Mouse (Mus musculus): ENCODE measurements around the gene Myt1. TPM values are rescaled to one million over a fixed set of nuclear protein-coding genes. Genes with fewer than 3 reads are reported as not detected.
A peak's percentile ranks its signal among the peaks of the same experiment; 100 is the strongest.

Gene Myt1
- polyA plus RNA-seq, 1 experiment from 2014 or later, result 0.77 TPM

- DNase-seq (ENCODE audit: low spot score) (no peak), ATAC-seq (ENCODE audit: low read depth) (no peak)
- H3K27ac ChIP-seq (replicated peaks; ENCODE audit: low read depth, low read length), result no peak overlapping the region
- H3K9me3 ChIP-seq (ENCODE audit: control insufficient read depth, low read length), result no peaks in the 10 kb centered on the region
- no peak overlapping the region for H3K4me3 ChIP-seq (ENCODE audit: low read depth, low read length)
- H3K27me3 ChIP-seq (replicated peaks; ENCODE audit: control insufficient read depth, insufficient read depth, low read length), result no peaks in the 10 kb centered on the region
- H3K9ac ChIP-seq (ENCODE audit: low read depth, low read length), result no peak overlapping the region
- WGBS, result 52% methylated on average over 9 of the region's 9 CpGs
- no peaks in the 10 kb centered on the region for H3K36me3 ChIP-seq (ENCODE audit: control insufficient read depth, insufficient read depth, low read length)
- no peak overlapping the region for H3K4me2 ChIP-seq (ENCODE audit: low read depth, low read length)
- H3K4me1 ChIP-seq (ENCODE audit: control insufficient read depth, insufficient read depth, low read length), result no peaks in the 10 kb centered on the region
Observed at GRCm38 (mm10) chr2:181727659-181728262, 35.4 kb upstream of the Myt1 start.

GRCm38 (mm10) chr2:181730051-181730450, 33.1 kb upstream of the Myt1 start:
- Histone ChIP-seq H3K27ac (replicated peaks; ENCODE audit: low read depth, low read length) (no peak overlapping the region), H3K9ac (ENCODE audit: low read depth, low read length) (no peak overlapping the region), H3K27me3 (replicated peaks; ENCODE audit: control insufficient read depth, insufficient read depth, low read length) (no peaks in the 10 kb centered on the region), H3K9me3 (ENCODE audit: control insufficient read depth, low read length) (no peaks in the 10 kb centered on the region), H3K36me3 (ENCODE audit: control insufficient read depth, insufficient read depth, low read length) (no peaks in the 10 kb centered on the region), H3K4me3 (ENCODE audit: low read depth, low read length) (no peak overlapping the region), H3K4me1 (ENCODE audit: control insufficient read depth, insufficient read depth, low read length) (no peaks in the 10 kb centered on the region), H3K4me2 (ENCODE audit: low read depth, low read length) (no peak overlapping the region)
- DNase-seq (ENCODE audit: low spot score), result no peak
- WGBS, result 35% methylated on average over 3 of the region's 3 CpGs
- no peak for ATAC-seq (ENCODE audit: low read depth)

DNA sequence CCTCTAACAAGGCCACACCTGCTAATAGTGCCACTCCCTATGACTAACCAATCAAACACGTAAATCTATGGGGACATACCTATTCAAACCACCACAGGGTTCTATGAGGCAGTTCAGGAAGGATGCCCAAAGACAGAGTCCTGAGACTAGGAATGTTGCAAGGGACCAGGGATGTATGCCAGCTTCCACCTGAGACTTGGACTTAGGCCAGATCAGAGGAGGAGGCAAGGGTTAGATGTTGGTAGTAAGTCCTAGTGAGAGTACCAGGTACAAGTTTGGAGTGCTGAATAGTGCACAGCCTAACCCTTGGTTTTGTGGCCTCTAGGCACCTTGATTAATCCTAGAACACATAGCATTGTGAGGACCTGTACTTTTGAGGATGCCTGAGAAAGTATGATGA, 10.5 kb upstream of the Myt1 start:
- Histone ChIP-seq H3K4me1 (ENCODE audit: control insufficient read depth, insufficient read depth, low read length) (no peaks in the 10 kb centered on the region), H3K27ac (replicated peaks; ENCODE audit: low read depth, low read length) (no peak overlapping the region), H3K9ac (ENCODE audit: low read depth, low read length) (no peak overlapping the region), H3K4me3 (ENCODE audit: low read depth, low read length) (no peak overlapping the region), H3K9me3 (ENCODE audit: control insufficient read depth, low read length) (no peaks in the 10 kb centered on the region), H3K4me2 (ENCODE audit: low read depth, low read length) (no peak overlapping the region), H3K27me3 (replicated peaks; ENCODE audit: control insufficient read depth, insufficient read depth, low read length) (no peaks in the 10 kb centered on the region), H3K36me3 (ENCODE audit: control insufficient read depth, insufficient read depth, low read length) (no peaks in the 10 kb centered on the region)
- 72% methylated on average over 1 of the region's 1 CpGs for WGBS
- no peak for DNase-seq (ENCODE audit: low spot score)
- no peak for ATAC-seq (ENCODE audit: low read depth)

DNA sequence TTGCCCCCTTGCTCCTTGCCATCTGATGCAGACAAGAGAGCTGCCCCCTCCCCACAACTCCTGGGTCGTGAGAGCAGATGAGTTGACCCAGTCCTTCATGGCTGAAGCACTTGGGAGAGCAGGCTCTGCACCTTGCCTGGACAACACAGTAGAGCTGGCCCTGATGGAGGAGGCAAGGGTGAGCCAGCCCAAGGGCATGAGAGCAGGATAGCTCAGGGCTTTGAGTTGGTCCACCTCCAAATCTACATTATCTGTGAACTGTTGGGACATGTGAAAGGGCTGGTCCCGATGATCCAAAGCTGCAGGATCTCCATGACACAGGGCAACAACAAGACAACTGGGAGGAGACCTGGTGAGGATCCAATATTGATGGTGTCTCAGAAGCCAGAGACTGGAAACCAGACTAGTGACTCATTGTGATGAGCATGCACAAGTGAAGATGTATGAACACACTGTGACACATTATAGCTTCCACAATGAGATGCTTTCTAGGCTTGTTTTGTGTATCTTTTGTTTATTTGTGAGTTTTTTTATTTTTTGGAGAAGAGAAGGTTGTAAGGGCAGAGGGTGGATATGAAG, 4.9 kb upstream of the Myt1 start:
- Histone ChIP-seq H3K9me3 (ENCODE audit: control insufficient read depth, low read length) (no peaks in the 10 kb centered on the region), H3K27me3 (replicated peaks; ENCODE audit: control insufficient read depth, insufficient read depth, low read length) (no peaks in the 10 kb centered on the region), H3K27ac (replicated peaks; ENCODE audit: low read depth, low read length) (no peak overlapping the region), H3K4me2 (ENCODE audit: low read depth, low read length) (no peak overlapping the region), H3K4me1 (ENCODE audit: control insufficient read depth, insufficient read depth, low read length) (no peaks in the 10 kb centered on the region), H3K36me3 (ENCODE audit: control insufficient read depth, insufficient read depth, low read length) (no peaks in the 10 kb centered on the region), H3K4me3 (ENCODE audit: low read depth, low read length) (no peak overlapping the region), H3K9ac (ENCODE audit: low read depth, low read length) (no peak overlapping the region)
- no peak for DNase-seq (ENCODE audit: low spot score)
- 75% methylated on average over 2 of the region's 2 CpGs for WGBS
- ATAC-seq (ENCODE audit: low read depth), result no peak

DNA sequence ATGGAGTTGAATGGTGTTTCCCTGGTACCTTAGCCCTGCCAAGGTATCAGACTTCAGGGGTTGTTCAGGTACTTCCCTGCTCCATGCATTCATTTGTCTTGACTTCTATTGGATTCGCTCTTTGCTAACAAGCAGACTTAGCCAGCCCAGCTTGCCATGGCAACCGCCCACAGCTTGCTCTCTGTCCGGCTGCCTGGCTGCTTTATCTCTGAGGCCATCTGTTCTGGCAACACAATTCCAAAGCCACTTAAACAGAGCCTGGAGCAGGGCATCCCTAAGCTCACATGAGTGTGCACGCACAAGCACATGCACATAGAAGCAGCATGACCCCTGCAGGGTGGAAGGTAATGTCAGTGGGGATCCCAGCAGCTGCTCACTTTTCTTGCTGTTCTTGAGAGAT, 4.1 kb upstream of the Myt1 start:
- ATAC-seq (ENCODE audit: low read depth), result peak; percentile 8; the same call in 1 of the 2 replicates
- Histone ChIP-seq H3K4me1 (ENCODE audit: control insufficient read depth, insufficient read depth, low read length) (0 out of 2 replicates have a peak, but pooled peaks cover 4% of the 10 kb centered on the region), H3K4me2 (ENCODE audit: low read depth, low read length) (no peak overlapping the region), H3K27me3 (replicated peaks; ENCODE audit: control insufficient read depth, insufficient read depth, low read length) (no peaks in the 10 kb centered on the region), H3K36me3 (ENCODE audit: control insufficient read depth, insufficient read depth, low read length) (no peaks in the 10 kb centered on the region), H3K9me3 (ENCODE audit: control insufficient read depth, low read length) (no peaks in the 10 kb centered on the region), H3K27ac (replicated peaks; ENCODE audit: low read depth, low read length) (no peak overlapping the region), H3K9ac (ENCODE audit: low read depth, low read length) (no peak overlapping the region), H3K4me3 (ENCODE audit: low read depth, low read length) (no peak overlapping the region)
- peak; percentile 27 for DNase-seq (ENCODE audit: low spot score)
- 41% methylated on average over 4 of the region's 4 CpGs for WGBS

DNA sequence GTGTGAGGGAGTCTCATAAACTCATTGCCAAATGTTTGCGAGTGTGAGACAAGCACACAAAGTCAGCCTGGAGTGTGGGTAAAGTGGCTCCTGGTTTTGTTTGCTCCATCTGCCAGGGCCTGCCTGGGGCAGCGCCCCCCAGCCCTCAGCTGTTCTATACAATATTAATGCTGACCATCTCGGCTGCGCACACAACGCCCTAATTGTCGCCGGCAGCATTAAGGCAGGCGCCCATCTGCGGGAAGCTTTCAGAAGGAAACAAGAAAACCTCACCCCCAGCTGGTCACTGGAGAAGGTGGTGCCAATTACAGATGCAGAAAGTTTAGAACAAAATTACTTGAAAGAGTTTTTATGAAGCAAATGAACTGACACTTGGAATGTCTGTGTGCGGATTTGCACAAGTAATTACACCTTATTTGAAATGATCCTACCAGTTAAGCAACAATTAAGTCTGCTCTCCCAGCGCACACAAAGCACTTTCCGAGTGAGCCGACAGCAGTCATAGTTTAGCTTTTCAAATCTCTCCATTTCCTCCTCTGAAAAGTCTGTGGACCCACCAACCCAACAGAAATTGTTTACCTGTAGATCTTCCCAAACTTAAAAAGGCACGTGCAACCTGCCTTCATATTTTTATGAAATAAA, 875 bp downstream of the Myt1 start:
- ATAC-seq (ENCODE audit: low read depth) (0 out of 2 replicates have a peak, but pooled peaks have one; percentile 41), DNase-seq (ENCODE audit: low spot score) (peak; percentile 47)
- Histone ChIP-seq H3K4me3 (ENCODE audit: low read depth, low read length) (no peak overlapping the region), H3K27me3 (replicated peaks; ENCODE audit: control insufficient read depth, insufficient read depth, low read length) (no peaks in the 10 kb centered on the region), H3K9me3 (ENCODE audit: control insufficient read depth, low read length) (no peaks in the 10 kb centered on the region), H3K4me1 (ENCODE audit: control insufficient read depth, insufficient read depth, low read length) (0 out of 2 replicates have a peak, but pooled peaks cover 4% of the 10 kb centered on the region), H3K36me3 (ENCODE audit: control insufficient read depth, insufficient read depth, low read length) (no peaks in the 10 kb centered on the region), H3K27ac (replicated peaks; ENCODE audit: low read depth, low read length) (no peak overlapping the region), H3K9ac (ENCODE audit: low read depth, low read length) (no peak overlapping the region), H3K4me2 (ENCODE audit: low read depth, low read length) (no peak overlapping the region)
- WGBS, result 20% methylated on average over 14 of the region's 14 CpGs

DNA sequence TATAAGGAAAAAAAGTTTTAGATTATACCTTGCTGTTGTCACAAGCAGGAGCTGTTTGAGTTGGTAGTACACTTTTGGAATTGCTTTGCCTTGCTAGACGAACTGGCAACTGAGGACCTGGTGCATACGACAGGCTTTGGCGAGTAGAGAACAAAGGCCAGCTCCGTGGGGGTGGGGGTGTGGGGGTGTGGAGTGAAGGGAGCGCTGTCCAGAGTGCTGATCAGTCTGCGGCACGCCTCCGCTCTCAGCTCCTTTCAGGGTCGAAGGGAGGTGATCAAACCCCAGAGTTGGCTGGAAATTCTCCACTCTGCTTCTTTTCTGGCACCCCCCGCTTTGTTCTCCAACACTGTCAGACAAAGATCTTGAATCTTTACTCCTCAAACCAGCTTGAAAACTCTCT, 1.5 kb downstream of the Myt1 start:
- under 1% methylated on average over 10 of the region's 10 CpGs for WGBS
- H3K27ac ChIP-seq (replicated peaks; ENCODE audit: low read depth, low read length), result no peak overlapping the region
- ATAC-seq (ENCODE audit: low read depth) (no peak), DNase-seq (ENCODE audit: low spot score) (peak; percentile 51)
- H3K4me1 ChIP-seq (ENCODE audit: control insufficient read depth, insufficient read depth, low read length), result 0 out of 2 replicates have a peak, but pooled peaks cover 4% of the 10 kb centered on the region
- 0 out of 2 replicates have a peak overlapping the region, but pooled peaks have one; percentile 10 for H3K4me2 ChIP-seq (ENCODE audit: low read depth, low read length)
- no peak overlapping the region for H3K4me3 ChIP-seq (ENCODE audit: low read depth, low read length)
- H3K36me3 ChIP-seq (ENCODE audit: control insufficient read depth, insufficient read depth, low read length), result no peaks in the 10 kb centered on the region
- H3K9me3 ChIP-seq (ENCODE audit: control insufficient read depth, low read length), result no peaks in the 10 kb centered on the region
- no peaks in the 10 kb centered on the region for H3K27me3 ChIP-seq (replicated peaks; ENCODE audit: control insufficient read depth, insufficient read depth, low read length)
- H3K9ac ChIP-seq (ENCODE audit: low read depth, low read length), result no peak overlapping the region

GRCm38 (mm10) chr2:181765251-181765650, 2.1 kb downstream of the Myt1 start:
- H3K27me3 ChIP-seq (replicated peaks; ENCODE audit: control insufficient read depth, insufficient read depth, low read length), result no peaks in the 10 kb centered on the region
- H3K36me3 ChIP-seq (ENCODE audit: control insufficient read depth, insufficient read depth, low read length), result no peaks in the 10 kb centered on the region
- H3K4me3 ChIP-seq (ENCODE audit: low read depth, low read length), result no peak overlapping the region
- H3K4me1 ChIP-seq (ENCODE audit: control insufficient read depth, insufficient read depth, low read length), result 0 out of 2 replicates have a peak, but pooled peaks cover 4% of the 10 kb centered on the region
- WGBS, result 79% methylated on average over 4 of the region's 4 CpGs
- ATAC-seq (ENCODE audit: low read depth), result no peak
- H3K27ac ChIP-seq (replicated peaks; ENCODE audit: low read depth, low read length), result no peak overlapping the region
- no peaks in the 10 kb centered on the region for H3K9me3 ChIP-seq (ENCODE audit: control insufficient read depth, low read length)
- DNase-seq (ENCODE audit: low spot score), result no peak
- H3K9ac ChIP-seq (ENCODE audit: low read depth, low read length), result no peak overlapping the region
- no peak overlapping the region for H3K4me2 ChIP-seq (ENCODE audit: low read depth, low read length)

Measured in embryonic facial prominence, embryonic 14.5 days (tissue).